Mouse (Mus musculus) frontal cortex, postnatal 10 days (tissue): Measurements from ENCODE around the gene Tbp.
"Not testable (repeated sequence)": the region's sequence is repeated elsewhere in the genome, so short reads cannot be mapped to it uniquely, and the experiment has no call there.

Source experiments
- DNase-seq, 2 experiments: peaks; one replicate each; pipeline ENCODE4 v3.0.0; 2022; ENCODE audit warnings: low spot score in 2 of 2, mixed read lengths in 1 of 2

Tbp gene

GRCm38 (mm10) chr17:15536457-15536904 lies 36.8 kb downstream of the Tbp start:
- DNase-seq, result no peak

DNA sequence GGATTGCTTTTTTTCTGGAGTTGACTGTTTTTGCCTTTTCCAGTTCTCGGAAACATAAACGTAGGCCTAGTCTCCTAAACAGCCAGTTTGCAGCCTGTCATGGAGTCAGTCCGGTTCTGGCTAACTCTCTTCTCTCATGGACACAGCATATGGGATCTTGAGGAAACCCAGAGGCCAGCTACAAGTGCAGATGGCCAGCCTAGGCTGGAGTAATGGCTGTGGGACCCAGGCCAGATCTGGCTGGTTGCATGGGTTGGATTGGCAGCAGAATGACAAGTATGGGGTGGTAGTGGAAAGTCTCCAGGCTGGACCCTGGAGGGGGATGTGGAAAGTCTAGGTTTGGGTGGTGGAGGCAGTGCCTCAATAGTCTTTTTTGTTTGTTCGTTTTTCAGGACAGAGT lies 40.6 kb downstream of the Tbp start:
- DNase-seq, result no peak

GRCm38 (mm10) chr17:15543868-15544267 lies 44.2 kb downstream of the Tbp start:
- DNase-seq, result not testable (repeated sequence)

- no peak for DNase-seq
These were observed 46.8 kb downstream of the Tbp start for GRCm38 (mm10) chr17:15546440-15546839.

DNA sequence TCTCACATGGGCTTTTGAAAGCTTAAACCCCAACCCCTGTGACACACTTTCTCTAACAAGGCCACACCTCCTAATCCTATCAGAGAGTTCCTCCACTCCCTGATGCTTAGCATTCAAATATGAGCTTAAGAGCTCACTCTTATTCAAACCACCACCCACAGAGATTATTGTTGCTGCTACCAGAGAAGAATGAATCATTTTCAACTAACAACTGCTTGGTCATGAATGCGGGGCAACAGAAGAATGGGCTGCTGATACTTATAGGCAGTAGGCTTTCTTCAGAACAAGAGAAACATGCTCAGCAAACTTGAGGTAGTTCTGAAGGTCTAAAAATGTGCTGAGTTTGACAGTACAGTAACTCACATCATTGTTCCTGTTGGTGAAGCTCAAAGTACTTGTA lies 50.0 kb downstream of the Tbp start:
- DNase-seq, result no peak

DNA sequence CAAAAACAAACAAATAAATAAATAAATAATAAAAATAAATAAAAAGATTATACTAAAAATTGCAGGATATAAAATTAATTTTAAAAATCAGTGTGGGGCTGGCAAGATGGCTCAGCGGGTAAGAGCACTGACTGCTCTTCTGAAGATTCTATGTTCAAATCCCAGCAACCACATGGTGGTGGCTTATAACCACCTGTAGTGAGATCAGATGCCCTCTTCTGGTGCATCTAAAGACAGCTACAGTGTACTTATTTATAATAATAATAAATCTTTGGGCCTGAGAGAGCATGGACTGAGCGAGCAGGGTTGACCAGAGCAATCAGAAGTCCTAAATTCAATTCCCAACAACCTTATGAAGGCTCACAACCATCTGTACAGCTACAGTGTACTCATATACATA lies 60.3 kb downstream of the Tbp start:
- DNase-seq, result no peak

DNA sequence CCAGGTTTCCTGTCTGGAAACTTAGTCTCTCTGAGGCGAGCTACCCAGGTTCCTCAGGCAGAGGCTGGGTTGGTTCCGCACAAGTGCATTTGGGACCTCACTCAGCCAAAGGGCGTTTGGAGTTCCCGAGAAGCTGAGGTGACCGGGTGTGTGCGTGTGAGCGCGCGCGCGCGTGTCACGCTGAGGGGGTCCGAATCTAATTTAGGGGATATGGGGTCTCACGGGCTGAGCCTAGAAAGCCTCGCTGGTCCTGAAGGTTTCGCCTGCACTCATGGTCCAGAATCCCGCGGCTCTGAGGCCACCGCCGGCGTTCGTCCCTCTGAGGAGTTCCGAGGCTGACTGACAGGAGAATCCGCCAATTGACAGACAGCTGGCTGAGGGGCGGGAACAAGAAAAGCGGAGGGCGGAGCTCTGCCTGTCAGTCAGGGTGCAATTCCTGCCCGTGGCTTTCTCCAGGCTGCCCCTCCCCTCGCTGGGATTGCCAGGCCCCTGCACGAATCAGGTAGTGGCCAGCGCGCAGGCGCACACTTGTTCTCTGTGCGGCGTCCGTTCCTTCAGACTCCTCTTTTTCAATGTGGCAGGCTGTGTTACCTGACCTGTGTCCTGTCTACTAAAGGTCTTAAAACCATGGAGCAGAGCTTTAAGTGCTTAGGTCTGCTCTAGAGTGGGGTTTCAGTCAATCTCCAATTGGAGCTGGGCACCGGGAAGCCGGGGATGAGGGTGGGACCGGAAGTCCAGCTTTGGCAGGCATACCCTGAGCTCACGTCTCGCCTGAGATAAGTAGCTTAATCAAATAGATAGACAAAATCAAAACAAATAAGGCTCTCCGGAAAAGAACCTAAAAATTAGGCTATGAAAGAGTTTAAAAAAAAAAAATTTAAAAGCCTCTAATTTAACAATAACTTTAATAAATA lies 64.6 kb downstream of the Tbp start, which contains the start of gene Prdm9:
Gene Prdm9 (minus strand): TSS at position 341 of the 914 bp plus-strand sequence.
- peak; percentile 98 to 100 for DNase-seq

DNA sequence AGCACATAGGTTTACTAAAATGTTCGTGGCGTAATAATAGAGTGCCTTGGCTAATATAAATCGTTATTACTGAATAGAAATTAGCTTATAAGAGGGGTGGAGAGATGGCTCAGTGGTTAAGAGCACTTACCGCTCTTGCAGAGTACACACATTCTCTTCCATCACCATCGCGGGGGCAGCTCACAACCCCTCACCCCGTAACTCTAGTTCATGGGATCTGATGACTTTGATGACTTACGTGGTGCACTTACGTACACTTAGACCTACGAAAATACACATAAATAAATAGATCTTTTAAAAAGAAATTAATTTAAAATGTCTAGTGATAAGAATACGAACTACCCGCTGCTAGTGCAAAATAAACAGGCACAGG lies 65.2 kb downstream of the Tbp start:
- DNase-seq, result peak in 1 of 2 experiments; percentile 10

DNA sequence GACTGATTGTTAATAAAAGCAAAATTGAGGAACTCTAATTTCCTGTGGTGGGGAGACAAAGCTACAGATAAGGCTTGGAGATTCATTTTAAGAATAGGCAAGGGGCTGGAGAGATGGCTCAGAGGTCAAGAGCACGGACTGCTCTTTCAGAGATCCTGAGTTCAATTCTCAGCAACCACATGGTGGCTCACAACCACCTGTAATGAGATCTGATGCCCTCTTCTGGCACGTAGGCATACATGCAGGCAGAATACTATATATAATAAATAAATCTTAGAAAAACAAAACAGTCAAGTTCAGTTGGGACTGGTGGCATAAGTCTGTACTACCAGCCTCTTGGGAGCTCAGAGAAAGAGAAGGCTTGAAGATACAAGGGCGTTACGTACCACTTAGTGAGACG lies 67.2 kb downstream of the Tbp start:
- DNase-seq, result no peak

- DNase-seq, result no peak
These were observed 75.4 kb downstream of the Tbp start for GRCm38 (mm10) chr17:15575056-15575455.

- DNase-seq, result no peak
These were observed 77.6 kb downstream of the Tbp start for GRCm38 (mm10) chr17:15577291-15577694.
